Mouse (Mus musculus): Measurements from ENCODE around the gene Eif5. TPM values are rescaled to one million over a fixed set of nuclear protein-coding genes. Genes with fewer than 3 reads are reported as not detected.
"Not testable (repeated sequence)": the region's sequence is repeated elsewhere in the genome, so short reads cannot be mapped to it uniquely, and the experiment has no call there.

The Eif5 gene
- polyA plus RNA-seq (2017; shearing (Covaris generic)) = 100 to 1,000 TPM in 1 of 2 experiments, 10 to 100 TPM in 1; 76.9 to 116 TPM

- ATAC-seq = peak; percentile 96
These were observed at the start of gene Eif5 for GRCm38 (mm10) chr12:111537796-111538291. TSS of gene Eif5 (plus strand) at chr12:111538016.

- ATAC-seq = no peak
These were observed 48.5 kb upstream of the Eif5 start for GRCm38 (mm10) chr12:111489261-111489865.

GRCm38 (mm10) chr12:111494931-111495330 lies 42.9 kb upstream of the Eif5 start:
- ATAC-seq = no peak

GRCm38 (mm10) chr12:111497076-111497475 lies 40.7 kb upstream of the Eif5 start:
- ATAC-seq = no peak

GRCm38 (mm10) chr12:111499617-111500016 lies 38.2 kb upstream of the Eif5 start:
- ATAC-seq = no peak

GRCm38 (mm10) chr12:111500725-111501124 lies 37.1 kb upstream of the Eif5 start:
- ATAC-seq = no peak

- ATAC-seq = no peak
These were observed 34.7 kb upstream of the Eif5 start for GRCm38 (mm10) chr12:111503063-111503567.

- ATAC-seq = no peak
These were observed 34.2 kb upstream of the Eif5 start for GRCm38 (mm10) chr12:111503571-111503970.

GRCm38 (mm10) chr12:111504904-111505303 lies 32.9 kb upstream of the Eif5 start:
- no peak for ATAC-seq

- no peak for ATAC-seq
These were observed 30.8 kb upstream of the Eif5 start for GRCm38 (mm10) chr12:111507001-111507400.

GRCm38 (mm10) chr12:111507962-111508361 lies 29.9 kb upstream of the Eif5 start:
- ATAC-seq = no peak

GRCm38 (mm10) chr12:111508438-111508837 lies 29.4 kb upstream of the Eif5 start:
- not testable (repeated sequence) for ATAC-seq

GRCm38 (mm10) chr12:111512572-111513063 lies 25.2 kb upstream of the Eif5 start:
- no peak for ATAC-seq

GRCm38 (mm10) chr12:111513673-111514072 lies 24.1 kb upstream of the Eif5 start:
- ATAC-seq = no peak

GRCm38 (mm10) chr12:111514231-111514792 lies 23.5 kb upstream of the Eif5 start:
- no peak for ATAC-seq

- ATAC-seq = no peak
These were observed 22.8 kb upstream of the Eif5 start for GRCm38 (mm10) chr12:111514874-111515649.

- no peak for ATAC-seq
These were observed 21.9 kb upstream of the Eif5 start for GRCm38 (mm10) chr12:111515920-111516319.

GRCm38 (mm10) chr12:111516826-111517225 lies 21.0 kb upstream of the Eif5 start:
- ATAC-seq = peak; percentile 86

- ATAC-seq = no peak
These were observed 19.9 kb upstream of the Eif5 start for GRCm38 (mm10) chr12:111517901-111518300.

- no peak for ATAC-seq
These were observed 19.4 kb upstream of the Eif5 start for GRCm38 (mm10) chr12:111518391-111518790.

GRCm38 (mm10) chr12:111519821-111520220 lies 18.0 kb upstream of the Eif5 start:
- ATAC-seq = no peak

GRCm38 (mm10) chr12:111520994-111521393 lies 16.8 kb upstream of the Eif5 start:
- ATAC-seq = no peak

GRCm38 (mm10) chr12:111524469-111524868 lies 13.3 kb upstream of the Eif5 start:
- no peak for ATAC-seq

All from CD4-positive, CD25-positive, alpha-beta regulatory T cell, adult 4 months (primary cell).